Mouse (Mus musculus): Measurements from ENCODE around the gene Rps29.

- TF ChIP-seq CTCF (IDR thresholded peaks at IDR 0.05; ENCODE audit: control insufficient read depth, insufficient read depth, low read length) (peak; percentile 70), POLR2A (IDR thresholded peaks at IDR 0.05; ENCODE audit: borderline replicate concordance, control insufficient read depth, low read depth, low read length) (no peak)
Measured at GRCm38 (mm10) chr12:69127170-69127569, 31.8 kb downstream of the Rps29 start.
